Mouse (Mus musculus) central nervous system, embryonic 18 days (tissue): ENCODE measurements around the gene Ap1b1. TPM values are rescaled to one million over a fixed set of nuclear protein-coding genes. Genes with fewer than 3 reads are reported as not detected.

Experiments used
- polyA plus RNA-seq: library from polyadenylated mRNA; depleted of rRNA; stranded (reverse); fragments of >200 nt; gene quantifications from 2 replicates; pipeline ENCODE4 v1.2.3, GENCODE M21; 2012; rRNA removed

Gene Ap1b1
- 103 and 105 TPM in 2 replicates for polyA plus RNA-seq

DNA sequence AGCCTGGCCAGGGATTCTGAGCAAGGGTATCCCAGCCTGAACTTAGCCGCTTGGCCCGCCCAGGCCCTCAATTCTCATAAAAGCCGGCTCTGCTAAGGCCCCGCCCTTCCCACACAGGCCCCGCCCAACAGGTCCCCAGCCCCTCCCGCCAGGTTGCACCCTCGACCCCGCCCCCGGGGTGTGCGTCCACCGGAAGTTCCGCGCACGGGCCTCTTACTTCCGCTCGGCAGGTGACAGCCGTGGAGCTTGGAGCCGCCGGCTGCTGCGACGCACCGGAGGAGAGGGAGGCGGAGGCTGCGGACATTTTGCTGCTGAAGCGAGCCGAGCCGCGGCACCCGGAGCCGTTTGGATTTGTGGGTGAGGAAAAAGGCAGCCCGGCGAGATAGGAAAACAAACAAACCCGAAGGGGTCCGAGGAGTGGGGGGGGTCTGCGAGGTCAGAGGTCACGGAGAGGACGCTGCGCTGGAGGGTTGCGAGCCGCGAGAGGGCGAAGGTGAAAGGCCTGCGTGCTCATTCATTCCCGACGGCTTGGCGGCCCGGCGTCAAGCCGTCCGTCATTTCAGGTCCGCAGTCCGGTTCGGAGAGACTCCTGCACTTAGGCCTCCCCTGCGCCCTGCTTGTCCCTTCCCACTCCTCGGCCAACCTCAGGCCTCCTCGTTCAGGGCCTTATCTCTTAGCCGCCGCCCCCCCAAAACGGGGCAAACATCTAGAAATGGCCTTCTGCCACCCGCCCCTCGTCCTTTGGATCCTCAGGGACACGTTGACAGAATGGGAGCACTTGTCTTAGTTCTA is at the start of gene Ap1b1:
Gene Ap1b1, plus strand, starts transcription at position 130 of the 792 bp plus-strand sequence.

DNA sequence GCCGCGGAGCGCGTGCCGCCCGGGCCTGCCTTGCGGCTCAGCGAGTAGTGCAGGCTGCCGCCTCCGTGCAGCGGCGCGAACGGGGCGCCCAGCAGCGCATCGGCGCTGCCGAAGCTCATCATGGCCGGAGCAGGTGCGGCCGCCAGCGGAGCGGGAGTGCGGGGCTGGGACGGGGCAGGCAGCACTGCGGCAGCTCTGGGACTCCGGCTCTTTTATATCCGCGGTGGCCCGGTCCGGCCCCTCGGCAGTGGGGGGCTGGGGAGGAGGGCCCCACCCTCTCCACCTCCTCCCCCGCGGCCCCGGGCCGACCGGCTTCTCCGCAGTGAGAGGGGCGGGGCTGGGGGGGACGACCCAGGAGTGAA is 38.8 kb upstream of the Ap1b1 start, which contains the start of gene Nefh:
Gene Nefh, minus strand, starts transcription at position 252 of the 362 bp plus-strand sequence.

DNA sequence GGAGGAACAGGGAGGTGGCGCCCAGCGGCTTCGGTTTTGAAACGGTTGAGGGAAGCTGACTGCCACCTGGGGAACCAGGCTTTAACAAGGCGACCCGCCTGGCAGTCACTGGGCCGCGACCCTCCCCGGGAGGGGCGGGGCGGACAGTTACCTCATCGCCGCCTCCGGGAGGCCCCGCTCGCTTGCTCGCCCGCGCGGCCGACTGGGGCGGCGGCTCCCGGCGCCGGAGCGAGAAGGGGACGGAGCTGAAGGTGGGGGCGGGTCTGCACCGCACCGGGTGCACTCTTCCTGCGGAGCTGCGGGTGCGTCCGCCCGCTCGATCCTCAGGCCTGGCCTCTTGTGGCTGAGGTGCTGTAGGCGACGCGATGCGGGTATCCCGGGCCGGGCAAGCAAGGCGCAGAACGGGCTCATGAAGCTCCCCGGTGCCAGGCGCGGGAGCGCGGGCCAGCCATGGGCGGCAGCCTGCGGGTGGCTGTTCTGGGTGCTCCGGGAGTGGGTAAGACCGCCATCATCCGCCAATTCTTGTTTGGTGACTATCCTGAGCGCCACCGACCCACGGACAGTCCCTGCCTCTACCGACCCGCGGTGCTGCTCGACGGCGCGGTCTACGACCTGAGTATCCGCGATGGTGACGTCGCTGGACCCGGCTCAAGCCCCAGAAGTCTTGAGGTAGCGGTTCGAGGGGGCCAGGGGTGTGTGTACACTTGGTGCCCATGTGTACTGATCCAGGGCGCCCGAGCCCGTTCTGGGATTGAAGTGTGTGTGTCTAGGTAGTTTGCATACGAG is 71.4 kb downstream of the Ap1b1 start, which contains the start of gene Rasl10a:
Gene Rasl10a, plus strand, starts transcription at position 273 of the 786 bp plus-strand sequence.

DNA sequence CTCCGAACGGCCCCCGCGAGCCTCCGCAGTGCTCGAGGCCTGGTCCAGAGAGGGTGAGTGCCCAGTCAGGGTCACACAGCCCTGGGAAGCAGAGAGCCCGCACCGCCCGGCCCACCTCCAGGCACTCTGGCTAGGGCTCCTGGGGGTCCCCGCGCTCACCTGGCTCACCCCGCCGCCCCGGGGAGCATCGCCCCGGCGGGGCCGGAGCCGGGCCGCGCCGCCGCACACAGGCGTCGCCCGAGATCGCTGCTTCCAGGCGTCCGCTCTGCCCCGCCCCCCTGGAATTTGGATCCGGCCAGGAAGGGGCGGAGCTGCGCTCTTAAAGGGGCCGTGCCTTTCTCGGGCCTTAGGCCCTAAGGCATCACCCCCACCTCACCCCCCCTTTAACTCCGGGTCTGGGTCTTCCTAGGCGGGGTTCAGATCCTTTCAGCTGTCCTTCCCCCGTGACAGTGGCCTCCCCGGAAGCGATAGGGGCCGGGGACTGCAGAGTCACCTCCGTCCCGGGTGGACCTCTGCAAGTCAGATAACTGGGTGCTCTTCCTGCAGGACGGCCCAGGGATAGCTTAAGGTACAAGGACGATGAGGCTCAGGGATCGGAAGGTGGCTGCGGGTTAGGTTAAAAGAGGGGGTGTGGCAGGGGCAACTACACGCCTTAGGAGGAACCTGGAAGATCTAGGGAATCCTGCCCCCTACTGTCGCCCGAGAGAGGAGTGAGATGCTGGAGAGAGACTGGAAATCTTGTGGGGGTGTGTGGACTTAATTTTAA is 78.6 kb downstream of the Ap1b1 start, which contains the start of gene Gas2l1:
Gene Gas2l1, minus strand, starts transcription at position 272 of the 766 bp plus-strand sequence.

Other genes with a start within 250 kb of the Ap1b1 start
- 4.7 and 5.8 TPM in 2 replicates for gene Cabp7, start 240.0 kb upstream of the Ap1b1 start, polyA plus RNA-seq
- gene Nf2, start 137.3 kb upstream of the Ap1b1 start, polyA plus RNA-seq: 82.1 and 82.3 TPM in 2 replicates
- gene Nipsnap1, start 112.9 kb upstream of the Ap1b1 start, polyA plus RNA-seq: 106 and 108 TPM in 2 replicates
- 80.4 and 81.4 TPM in 2 replicates for gene Thoc5, start 91.5 kb upstream of the Ap1b1 start, polyA plus RNA-seq
- 4.7 and 10.6 TPM in 2 replicates for gene Nefh, start 38.8 kb upstream of the Ap1b1 start, polyA plus RNA-seq
- 2.5 and 3.3 TPM in 2 replicates for gene Rasl10a, start 71.3 kb downstream of the Ap1b1 start, polyA plus RNA-seq
- 31.6 and 35.2 TPM in 2 replicates for gene Gas2l1, start 78.5 kb downstream of the Ap1b1 start, polyA plus RNA-seq
- gene Rhbdd3, start 112.1 kb downstream of the Ap1b1 start, polyA plus RNA-seq: 41.7 and 43.8 TPM in 2 replicates
- 380 and 383 TPM in 2 replicates for gene Ewsr1, start 112.4 kb downstream of the Ap1b1 start, polyA plus RNA-seq
- 12.8 and 15.2 TPM in 2 replicates for gene Emid1, start 165.4 kb downstream of the Ap1b1 start, polyA plus RNA-seq